Mouse (Mus musculus) yolk sac, embryonic 10.5 days (tissue): ENCODE results near the gene Uap1.

Experiments
- DNase-seq: peaks from one replicate; pipeline ENCODE4 v3.0.0-alpha.2; 2017; ENCODE audit warnings: low spot score

The Uap1 gene

GRCm38 (mm10) chr1:170164913-170165312, 9.8 kb downstream of the Uap1 start:
- DNase-seq: no peak

- no peak for DNase-seq
These were observed 10.6 kb downstream of the Uap1 start for GRCm38 (mm10) chr1:170164053-170164614.

GRCm38 (mm10) chr1:170163398-170163943, 11.3 kb downstream of the Uap1 start:
- no peak for DNase-seq

GRCm38 (mm10) chr1:170161852-170162251, 12.9 kb downstream of the Uap1 start:
- DNase-seq: no peak

GRCm38 (mm10) chr1:170160397-170160938, 14.3 kb downstream of the Uap1 start:
- DNase-seq: no peak

GRCm38 (mm10) chr1:170159707-170160106, 15.1 kb downstream of the Uap1 start:
- no peak for DNase-seq

- no peak for DNase-seq
These were observed 19.0 kb downstream of the Uap1 start for GRCm38 (mm10) chr1:170155761-170156160.

GRCm38 (mm10) chr1:170155298-170155697, 19.5 kb downstream of the Uap1 start:
- no peak for DNase-seq

GRCm38 (mm10) chr1:170153986-170154385, 20.8 kb downstream of the Uap1 start:
- no peak for DNase-seq

GRCm38 (mm10) chr1:170152552-170152951, 22.2 kb downstream of the Uap1 start:
- no peak for DNase-seq

- DNase-seq: no peak
These were observed 23.9 kb downstream of the Uap1 start for GRCm38 (mm10) chr1:170150870-170151269.

- DNase-seq: no peak
These were observed 25.0 kb downstream of the Uap1 start for GRCm38 (mm10) chr1:170149756-170150155.

- no peak for DNase-seq
These were observed 26.2 kb downstream of the Uap1 start for GRCm38 (mm10) chr1:170148536-170148935.

GRCm38 (mm10) chr1:170147651-170148448, 26.9 kb downstream of the Uap1 start:
- DNase-seq: no peak

- DNase-seq: no peak
These were observed 29.2 kb downstream of the Uap1 start for GRCm38 (mm10) chr1:170145606-170146005.

GRCm38 (mm10) chr1:170142256-170142871, 32.4 kb downstream of the Uap1 start:
- no peak for DNase-seq

- no peak for DNase-seq
These were observed 33.1 kb downstream of the Uap1 start for GRCm38 (mm10) chr1:170141626-170142025.

- peak; percentile 60 for DNase-seq
These were observed 38.3 kb downstream of the Uap1 start for GRCm38 (mm10) chr1:170136351-170137009.

- DNase-seq: no peak
These were observed 40.5 kb downstream of the Uap1 start for GRCm38 (mm10) chr1:170134264-170134663.

- DNase-seq: no peak
These were observed 43.8 kb downstream of the Uap1 start for GRCm38 (mm10) chr1:170130962-170131361.

- DNase-seq: no peak
These were observed 50.1 kb downstream of the Uap1 start for GRCm38 (mm10) chr1:170124644-170125043.

- DNase-seq: no peak
These were observed 61.1 kb downstream of the Uap1 start for GRCm38 (mm10) chr1:170113616-170114015.
